Mouse (Mus musculus) megakaryocyte, embryonic 14.5 days (primary cell): Measurements from ENCODE around the gene Gtpbp6.

Source experiments
- FLI1 ChIP-seq: IDR thresholded peaks from 2 replicates; pipeline ENCODE4 v1.6.1; 2012; ENCODE audit warnings: low read length, inconsistent platforms, mixed read lengths
- GATA1 ChIP-seq: IDR thresholded peaks from 3 replicates; pipeline ENCODE4 v1.6.1; 2012; ENCODE audit warnings: mixed read lengths, low read length, inconsistent platforms, borderline replicate concordance

- TF ChIP-seq GATA1, result no peak
- TF ChIP-seq FLI1, result no peak
Observed at GRCm38 (mm10) chr5:110139325-110139724, 31.3 kb upstream of the Gtpbp6 start.
